Mouse (Mus musculus) neural tube, embryonic 10.5 days (tissue): ENCODE data around the gene Ttyh3.

ENCODE experiments used
- DNase-seq: peaks from one replicate; pipeline ENCODE4 v3.0.0-alpha.2; 2017; ENCODE audit warnings: low spot score; ENCODE audit errors: extremely low spot score

The Ttyh3 gene

DNA sequence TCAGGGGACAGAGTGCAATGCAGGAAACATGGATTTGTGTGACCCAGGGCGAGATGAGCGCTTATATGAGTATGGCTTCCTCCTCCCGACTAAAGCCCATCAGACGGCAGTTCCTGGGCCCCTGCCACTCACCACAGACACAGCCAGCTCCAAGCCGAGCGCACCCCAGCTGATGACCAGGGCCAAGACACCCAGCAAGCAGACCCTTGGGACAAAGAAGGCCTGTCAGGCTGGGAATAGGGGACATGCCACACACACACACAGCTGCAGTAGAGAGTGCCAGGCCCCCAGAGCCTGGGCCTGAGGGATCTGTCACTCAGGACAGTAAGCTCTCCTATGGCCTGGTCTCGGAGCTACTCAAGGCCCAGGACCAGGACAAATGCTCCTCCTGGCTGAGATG, 15.4 kb downstream of the Ttyh3 start:
- DNase-seq, result no peak

DNA sequence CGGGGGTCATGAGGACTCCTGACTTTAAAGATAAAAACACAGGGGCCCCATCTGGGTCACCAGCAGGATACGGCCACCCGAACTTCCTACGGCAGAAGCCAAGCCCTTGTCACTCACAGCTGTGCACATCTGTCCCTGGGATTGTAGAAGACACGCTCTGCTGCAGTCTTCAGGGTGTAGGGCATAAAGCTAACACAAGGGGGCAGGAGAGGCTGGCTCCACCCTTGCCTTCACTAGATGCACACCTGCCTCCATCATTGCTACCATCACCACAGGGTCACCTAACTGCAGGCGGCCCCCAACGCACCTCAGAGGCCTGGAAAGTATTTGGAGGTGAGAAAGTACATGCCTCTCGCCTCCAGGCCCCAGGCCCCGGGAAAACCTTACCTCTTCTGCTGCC, 19.8 kb downstream of the Ttyh3 start:
- no peak for DNase-seq

DNA sequence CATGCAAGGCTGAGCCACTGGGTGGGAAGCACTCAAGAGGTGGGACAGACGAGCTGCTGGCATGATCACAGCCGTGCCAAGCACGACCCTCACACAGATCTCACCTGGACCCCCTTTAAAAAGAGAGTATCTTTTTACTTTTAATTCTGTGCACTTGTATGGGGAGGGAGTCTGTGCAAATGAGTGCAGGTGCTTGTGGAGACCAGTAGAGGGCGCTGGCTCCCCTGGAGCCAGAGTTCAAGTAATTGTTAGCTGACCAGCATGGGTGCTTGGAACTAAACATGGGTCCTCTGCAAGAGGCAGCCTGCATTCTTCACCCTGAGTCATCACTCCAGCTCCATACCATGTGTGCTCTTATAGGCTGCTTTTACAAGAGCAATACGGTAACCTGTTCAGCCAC, 21.3 kb downstream of the Ttyh3 start:
- DNase-seq, result no peak

DNA sequence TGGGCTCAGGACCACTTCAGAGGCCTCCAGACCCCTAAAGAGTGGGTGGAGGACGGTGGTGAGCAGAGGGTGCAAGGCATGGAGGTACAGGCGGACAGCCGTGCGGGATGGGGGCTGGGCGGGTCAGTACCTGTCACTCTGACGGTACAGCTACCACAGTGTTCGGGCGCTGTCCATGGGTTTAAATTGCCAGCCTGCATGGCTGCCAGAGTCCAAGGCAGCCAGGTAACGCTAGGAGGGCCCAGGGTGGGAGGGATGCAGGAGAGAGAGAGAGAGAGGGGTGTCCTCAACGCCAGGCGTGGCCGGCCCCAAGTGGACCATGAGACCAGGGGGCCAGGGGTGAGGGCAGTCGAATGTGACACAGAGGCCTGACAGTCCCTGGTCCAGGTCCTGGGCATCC, 23.9 kb downstream of the Ttyh3 start:
- no peak for DNase-seq

DNA sequence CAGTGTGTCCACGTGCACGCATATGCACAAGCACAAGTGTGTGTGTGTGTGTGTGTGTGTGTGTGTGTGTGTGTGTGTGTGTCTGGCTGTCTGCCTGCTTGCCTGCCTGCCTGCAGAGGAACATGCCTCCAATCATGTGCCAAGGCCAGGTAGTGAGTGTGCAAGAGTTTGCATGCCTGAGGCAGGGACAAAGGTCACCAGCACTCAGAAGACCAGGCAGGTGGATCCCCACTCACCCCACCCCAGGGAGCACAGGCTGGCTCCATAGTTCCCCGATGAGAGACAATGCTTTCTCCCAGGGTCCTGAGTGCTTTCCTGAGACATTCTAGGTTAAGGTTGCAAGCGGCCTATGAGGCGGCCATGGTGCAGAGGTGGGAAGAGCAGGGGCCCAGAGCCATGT, 24.6 kb downstream of the Ttyh3 start:
- no peak for DNase-seq

DNA sequence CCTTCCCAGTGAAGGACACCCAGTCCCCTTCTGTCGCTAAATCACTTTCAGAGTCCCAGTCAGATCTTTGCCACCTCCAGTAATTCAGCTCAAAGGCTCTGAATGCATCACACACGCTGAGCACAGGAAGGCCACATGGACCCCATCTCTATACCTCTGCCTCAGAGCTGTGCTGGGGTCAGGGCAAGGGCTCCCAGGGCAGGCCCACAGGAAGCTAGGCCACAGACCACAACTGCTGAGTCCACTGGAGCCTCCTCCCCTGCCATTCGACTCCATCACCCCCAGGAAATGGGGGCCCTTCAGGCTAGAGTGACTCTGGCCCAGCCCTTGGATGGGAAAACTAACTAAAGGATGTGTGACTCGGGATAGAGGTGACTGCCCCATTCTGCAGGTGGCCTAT, 25.0 kb downstream of the Ttyh3 start:
- DNase-seq, result no peak

DNA sequence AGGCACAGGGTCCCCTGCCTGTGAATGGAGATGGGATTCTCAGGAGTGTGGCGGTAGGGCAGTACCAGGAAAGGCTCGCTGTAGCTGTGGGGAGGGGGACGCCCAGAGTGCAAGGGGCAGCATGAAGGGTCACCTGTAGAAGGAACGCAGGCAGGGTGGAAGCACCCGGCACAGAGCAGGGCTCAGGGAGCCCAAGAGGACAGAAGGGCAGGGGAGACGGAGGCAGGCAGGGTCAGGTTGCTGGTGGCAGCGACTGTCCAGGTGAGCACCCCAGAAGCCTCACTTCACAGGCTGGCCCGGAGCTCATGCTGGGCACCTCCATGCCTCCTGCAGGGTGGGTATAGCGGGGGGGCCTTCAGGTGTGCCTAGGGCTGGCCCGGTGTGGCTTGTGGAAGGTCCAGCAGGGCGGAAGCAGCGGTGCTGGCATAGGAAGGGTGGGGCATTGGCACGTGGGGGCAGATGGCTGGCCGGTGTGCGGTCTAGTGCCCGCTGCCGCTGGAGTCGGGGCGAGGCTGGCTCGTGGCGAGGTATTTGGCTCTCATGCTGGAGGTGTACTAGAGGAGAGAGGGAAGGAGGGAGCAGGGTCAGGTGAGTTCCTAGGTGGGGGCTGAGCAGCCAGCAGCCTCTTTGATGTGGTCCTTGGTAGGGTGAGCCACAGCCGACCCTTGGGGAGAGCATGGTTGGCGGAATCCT, 25.7 kb downstream of the Ttyh3 start:
- DNase-seq, result no peak

DNA sequence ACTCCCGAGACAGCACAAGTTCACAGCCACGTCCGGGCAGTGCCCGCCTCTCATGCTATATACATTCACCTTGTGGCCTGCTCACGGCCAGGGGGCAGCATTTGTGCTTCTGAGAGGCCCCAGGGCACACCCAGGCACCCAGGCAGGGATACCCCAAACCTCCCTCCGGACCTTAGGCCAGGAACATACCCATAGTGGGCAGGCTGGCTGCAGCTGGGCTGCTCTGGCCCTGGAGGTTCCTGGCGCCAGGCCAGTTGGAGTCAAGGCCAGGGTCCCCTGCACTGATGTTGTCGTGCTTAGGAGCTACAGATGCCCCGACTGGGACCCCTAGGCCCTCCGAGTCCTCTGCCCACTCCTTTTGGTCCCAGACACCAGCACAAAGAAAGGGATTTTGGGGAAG, 27.3 kb downstream of the Ttyh3 start:
- no peak for DNase-seq

DNA sequence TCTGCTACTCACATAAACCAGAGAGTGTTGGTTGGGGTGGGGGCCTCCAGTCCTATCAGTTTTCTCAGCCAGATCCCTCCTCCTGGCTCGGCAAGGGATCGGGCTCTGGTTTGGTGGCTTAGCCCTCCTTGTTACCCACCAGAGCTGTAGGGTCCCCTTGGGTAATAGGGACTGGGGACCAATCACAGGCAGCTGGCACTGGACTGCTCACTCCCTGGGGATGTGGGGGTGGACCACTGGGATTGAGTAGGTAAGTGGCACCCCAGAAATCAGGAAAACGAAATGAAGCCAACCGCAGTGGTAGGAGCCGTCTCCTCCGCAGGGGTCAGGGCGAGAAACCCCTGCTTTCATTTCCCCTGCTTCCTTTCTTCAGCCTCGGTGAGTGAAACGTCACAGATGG, 27.7 kb downstream of the Ttyh3 start:
- DNase-seq, result no peak

DNA sequence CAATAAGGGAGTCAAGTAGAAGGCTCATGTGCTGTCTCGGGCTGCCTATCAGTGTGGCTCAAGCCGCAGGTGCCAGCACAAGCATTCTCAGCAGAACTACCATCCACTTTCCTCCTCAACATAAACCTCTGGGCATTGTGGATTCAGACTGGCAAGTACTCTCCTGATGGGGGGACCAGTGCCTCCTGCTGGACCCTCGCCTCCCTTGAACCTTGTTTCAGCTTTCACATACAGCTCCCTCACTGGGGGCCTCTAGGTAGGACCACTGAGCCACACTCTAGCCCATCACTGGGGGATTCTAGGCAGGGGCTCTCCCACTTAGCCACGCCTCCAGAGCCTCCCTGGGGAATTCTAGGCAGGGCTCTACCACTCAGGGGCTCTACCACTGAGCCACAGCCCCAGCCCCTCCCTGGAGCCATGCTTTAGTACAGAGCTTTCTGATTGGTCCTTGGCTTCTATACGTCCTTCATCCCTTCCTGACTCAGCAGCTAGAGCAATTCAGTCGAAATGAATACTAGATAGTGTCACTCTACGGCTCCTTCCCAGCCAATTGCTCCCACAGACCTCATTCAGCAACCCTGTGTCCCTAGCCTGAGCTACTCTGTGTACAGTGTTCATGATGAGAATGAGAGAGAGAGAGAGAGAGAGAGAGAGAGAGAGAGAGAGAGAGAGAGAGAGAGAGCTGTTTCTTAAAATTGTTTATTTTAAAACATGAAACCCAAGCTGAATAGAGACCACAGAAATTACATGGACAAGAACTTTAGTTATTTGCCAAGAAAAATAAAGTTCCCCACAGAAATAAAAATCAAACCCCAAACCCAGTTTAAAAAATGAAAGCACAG, 28.7 kb downstream of the Ttyh3 start:
- peak; percentile 47 for DNase-seq

DNA sequence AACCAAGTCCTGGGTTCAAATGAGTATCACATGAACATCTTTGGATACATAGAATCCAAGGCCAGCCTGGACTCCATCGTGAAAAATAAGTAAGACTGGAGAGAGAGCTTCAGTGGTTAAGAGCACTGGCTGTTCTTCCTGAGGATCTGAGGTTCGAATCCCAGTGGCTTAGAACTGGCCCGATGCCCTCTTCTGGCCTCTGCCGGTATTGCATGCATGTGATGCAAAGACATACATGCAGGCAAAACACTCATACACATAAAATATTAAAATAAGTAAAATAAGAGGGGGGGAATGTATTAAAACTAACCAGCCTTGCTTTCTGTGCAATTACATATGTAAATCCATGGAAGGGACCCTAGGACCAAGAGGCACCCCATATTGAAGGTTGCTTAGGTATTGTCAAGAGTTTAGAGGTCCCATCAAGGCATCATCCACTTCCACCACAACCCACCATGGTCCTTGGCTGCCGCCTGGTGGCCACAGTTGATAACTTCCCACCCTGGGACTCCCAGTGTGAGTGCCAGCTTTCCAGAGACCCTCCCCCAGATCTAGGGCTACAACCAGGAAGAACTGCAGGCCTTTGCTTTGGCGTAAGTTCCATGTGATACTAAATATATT, 29.6 kb downstream of the Ttyh3 start:
- DNase-seq, result peak; percentile 90

DNA sequence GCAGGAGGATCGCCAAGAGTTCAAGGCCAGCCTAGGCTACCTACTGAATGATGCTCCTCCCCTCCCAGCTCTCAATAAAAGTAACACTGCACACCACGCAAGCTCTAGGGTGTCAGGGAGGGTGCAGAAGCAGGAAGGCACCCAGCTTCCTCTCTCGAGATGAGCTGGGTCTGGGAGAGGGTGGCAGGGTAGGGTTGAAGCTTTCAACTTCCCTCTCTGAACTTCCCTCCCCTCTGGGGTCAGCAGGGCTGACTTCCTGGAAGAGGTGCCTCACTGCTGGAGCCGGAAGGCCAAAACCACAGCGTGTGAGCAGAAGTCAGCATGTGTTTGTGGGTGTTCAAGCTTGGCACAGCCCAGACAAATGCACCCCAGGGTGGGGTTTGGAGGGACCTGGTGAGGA, 31.1 kb downstream of the Ttyh3 start:
- no peak for DNase-seq

DNA sequence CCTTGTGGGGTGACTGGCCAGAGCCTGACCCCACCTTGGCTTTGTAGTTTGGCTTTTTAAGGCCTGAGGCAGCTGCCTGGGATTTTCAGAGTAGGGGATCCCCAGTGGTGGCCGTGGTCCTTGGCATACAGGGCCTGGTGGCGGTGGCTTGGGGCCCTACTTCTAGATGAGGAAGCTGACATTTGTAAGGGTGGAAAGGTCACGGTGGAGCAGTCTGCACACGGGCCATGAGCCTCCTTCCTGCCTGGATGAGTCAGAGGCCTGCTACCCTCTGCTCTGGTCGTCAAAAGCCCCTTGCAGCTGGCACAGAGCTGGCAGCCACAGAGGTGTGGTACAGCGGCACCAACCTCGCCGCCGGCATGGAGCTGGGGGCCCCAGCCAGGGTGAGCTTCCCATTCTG, 32.1 kb downstream of the Ttyh3 start:
- DNase-seq, result no peak

DNA sequence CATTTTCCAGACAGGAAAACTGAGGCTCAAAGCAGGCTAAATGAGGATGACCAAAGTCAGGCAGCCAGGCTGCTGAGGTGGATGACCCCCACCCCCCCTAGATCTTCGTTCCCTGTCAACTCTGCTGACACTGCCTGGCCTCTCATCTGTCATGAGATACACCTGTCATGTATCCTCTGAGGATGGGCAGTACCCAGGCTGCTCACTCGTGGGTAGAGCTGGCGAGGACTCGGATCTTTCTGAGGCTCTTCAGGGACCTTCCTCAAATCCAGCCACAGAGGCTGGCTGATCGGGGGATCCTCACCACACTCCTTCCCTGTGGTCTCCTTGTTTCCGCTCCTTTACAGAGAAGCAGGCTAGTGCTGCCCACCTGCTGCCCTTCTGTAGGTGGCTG, 32.7 kb downstream of the Ttyh3 start:
- no peak for DNase-seq

DNA sequence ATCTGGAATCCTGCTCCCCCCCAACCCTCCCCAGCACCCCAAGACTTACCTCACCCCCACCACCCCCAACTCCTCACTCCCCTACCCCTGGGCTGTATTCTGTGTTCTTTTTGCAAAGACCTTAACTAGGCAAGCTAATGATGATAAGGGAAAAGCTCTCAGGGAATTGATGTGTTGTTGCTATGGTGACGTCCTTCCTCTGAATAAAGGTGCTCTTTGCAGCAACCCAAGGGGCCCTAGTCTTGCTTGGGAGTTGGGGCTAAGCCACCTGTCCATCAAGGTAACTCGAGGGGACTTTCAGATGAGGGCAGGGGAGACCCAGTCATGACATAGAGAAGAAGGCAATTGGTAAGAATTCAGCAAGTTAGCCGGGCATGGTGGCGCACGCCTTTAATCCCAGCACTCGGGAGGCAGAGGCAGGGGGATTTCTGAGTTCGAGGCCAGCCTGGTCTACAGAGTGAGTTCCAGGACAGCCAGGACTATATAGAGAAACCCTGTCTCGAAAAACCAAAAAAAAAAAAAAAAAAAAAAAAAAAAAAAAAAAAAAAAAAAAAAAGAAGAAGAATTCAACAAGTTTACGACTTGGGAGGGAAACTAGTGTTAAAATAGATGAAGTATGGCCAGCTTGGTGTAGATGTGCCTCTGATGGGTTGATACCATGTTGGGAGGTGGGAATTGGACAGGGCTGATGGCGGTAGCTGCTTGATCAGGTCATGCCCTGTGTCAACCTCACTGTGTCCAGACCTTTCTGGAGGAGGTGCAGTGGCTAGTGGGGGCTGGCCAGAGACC, 33.3 kb downstream of the Ttyh3 start:
- no peak for DNase-seq

DNA sequence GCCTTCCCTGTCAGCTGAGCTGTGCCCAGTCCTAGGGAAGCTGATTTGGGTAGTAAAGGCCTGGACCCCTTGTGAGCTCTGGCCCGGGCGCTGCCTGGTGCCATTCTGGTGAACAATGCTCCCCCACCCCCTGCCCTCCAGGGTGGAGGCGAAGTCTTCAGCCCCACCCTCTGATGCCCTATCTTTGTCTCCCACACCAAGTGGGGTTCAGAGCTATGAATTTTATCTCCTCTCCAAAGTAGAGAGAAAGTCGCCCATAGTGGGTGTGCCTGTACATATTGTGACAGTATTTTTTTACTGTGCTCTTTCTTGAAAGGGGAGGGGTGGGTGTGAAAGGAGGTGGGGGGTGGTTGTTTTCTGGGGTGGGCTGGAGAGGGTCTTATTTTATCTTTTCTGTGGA, 34.0 kb downstream of the Ttyh3 start:
- no peak for DNase-seq

DNA sequence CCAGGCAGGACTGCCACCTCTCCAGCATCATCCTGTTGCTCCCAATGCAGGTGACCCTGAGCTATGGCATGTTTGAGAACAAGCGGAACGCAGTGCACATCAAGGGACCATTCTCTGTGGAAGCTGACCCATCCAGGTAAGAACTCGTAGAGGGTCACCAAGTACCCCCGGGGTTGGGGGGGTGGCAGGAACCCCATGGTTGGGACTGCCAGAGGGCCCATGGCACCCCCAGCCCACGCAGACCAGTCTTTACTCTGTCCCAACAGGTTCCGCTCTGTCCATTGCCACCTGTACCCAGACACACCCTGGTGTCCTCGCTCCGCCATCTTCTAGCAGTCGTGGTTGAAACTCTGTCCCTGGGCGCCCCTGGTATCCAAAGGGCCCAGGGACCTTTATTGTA, 34.7 kb downstream of the Ttyh3 start:
- no peak for DNase-seq

DNA sequence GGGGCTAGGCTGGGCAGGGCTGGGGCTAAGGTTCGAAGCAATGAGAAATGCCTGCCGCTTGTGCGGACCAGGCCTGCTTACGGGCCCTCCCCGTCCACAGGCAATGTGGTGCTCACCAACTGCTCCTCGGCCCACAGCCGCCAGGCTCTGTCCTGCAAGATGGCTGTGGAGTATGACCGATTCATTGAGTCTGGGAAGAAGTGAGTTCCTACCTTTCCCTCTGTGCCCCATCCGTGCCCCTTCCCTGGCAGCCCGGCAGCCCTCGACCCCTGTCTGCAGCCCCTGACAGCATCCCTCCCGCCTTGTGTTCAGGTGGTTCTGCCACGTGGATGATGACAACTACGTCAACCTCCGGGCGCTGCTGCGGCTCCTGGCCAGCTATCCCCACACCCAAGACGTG, 36.6 kb downstream of the Ttyh3 start:
- DNase-seq, result no peak

DNA sequence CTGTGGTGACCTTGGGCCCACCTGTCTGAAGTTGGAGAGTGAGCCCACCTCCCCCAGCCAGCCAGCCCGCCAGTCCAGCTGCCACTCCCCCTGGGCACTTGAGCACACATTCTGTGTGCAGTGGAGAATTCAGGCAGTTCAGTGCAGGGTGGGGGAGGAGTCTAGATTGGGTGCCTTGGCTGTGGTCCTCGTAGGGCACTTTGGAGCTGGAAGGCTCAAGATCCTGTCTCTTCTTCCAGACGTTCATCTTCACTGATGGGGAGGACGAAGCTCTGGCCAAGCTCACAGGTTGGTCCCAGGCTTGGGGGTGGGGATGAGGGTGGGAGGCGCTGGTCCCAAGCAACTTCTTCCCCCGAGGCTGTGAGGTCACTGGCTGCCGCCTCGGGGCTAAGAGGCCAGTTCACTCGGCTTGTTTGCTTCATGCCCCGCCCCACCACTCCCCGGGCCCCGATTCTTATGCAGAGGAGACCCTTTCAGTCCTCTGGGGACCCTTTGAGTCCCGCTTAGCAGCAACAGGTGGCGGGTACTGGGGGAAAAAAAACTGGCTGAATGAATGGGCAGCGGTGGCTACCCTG, 37.1 kb downstream of the Ttyh3 start:
- DNase-seq, result peak; percentile 68

DNA sequence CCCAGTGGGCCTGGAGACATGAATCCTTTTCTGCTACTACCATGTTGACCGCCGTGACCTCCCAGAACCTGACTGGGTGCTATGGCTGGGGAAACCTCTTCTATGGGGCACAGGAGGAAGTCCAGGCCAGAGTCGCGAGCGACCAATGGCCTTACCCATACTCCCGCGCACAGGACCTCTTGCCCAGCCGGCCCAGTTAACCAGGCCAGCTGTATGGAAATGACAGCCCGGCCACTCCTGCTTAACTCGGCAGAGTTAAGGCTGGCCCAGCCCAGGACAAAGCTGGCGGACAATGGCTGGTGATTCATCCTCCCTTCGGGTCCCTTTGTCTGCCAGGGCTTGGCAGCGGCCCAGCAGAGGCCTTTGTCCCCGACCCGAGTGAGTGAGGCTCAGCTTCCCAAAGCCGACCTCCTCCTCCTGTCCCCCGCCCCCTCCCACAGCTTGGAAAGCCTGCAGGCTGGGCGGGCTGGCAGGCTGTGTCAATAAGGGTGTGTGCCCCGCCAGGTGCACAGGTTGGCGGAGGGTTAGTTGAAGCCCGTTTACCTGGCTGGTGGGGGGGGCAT, 37.7 kb downstream of the Ttyh3 start:
- peak; percentile 80 for DNase-seq
